Mouse (Mus musculus): ENCODE data around the gene Insyn1.

GRCm38 (mm10) chr9:58442105-58443010 is 46.0 kb upstream of the Insyn1 start:
- TF ChIP-seq GATA1 (IDR thresholded peaks at IDR 0.05; ENCODE audit: borderline replicate concordance, low read length) = no peak
- no peak for TF ChIP-seq FLI1 (IDR thresholded peaks at IDR 0.05; ENCODE audit: low read length)
